Comparison of ENCODE assay signal across 8 mouse cellular contexts in genomic region chr11:105311291-105311975, GRCm38 (mm10). TPM values are rescaled to one million over a fixed set of nuclear protein-coding genes. Genes with fewer than 3 reads are reported as not detected.
A peak's percentile ranks its signal among the peaks of the same experiment; 100 is the strongest.
DNase-seq lines count a peak whose midpoint lies in the region; ATAC-seq lines count a peak whose summit lies in the region.

No protein-coding gene starts in this region.

- peak; percentile 29 to 33 for DNase-seq in cerebellum, postnatal 10 days
- no peak for DNase-seq in cerebellum, postnatal 36 days
- DNase-seq in adrenal gland, adult 18-20 months (ENCODE audit: low spot score in 2 of 2), result peak; percentile 16 to 46
- peak; percentile 77 to 83 for DNase-seq in heart, adult 18-20 months
- peak; percentile 68 for DNase-seq in kidney, postnatal 10 days
- DNase-seq in thymus, adult 18-20 months, result no peak

- ATAC-seq in megakaryocyte, adult 5-6 weeks (ENCODE audit: poor library complexity, severe bottlenecking), result peak; percentile 93
- ATAC-seq in CD4-positive, CD25-positive, alpha-beta regulatory T cell, adult 4 months, result no peak

RNA-seq across cellular contexts. Expression of gene Mrc2, which starts 19.0 kb away (rescaled TPM):
- 10 to 100 TPM; 15.2 to 18.3 TPM for total RNA-seq in adrenal gland, adult 18-20 months (2021)
- 10 to 100 TPM; 10.8 to 11.7 TPM for total RNA-seq in heart, adult 18-20 months (2021)
- not detected in 2 replicates for total RNA-seq in megakaryocyte, adult 5-6 weeks (2015)
- 0.11 TPM in 1 of 2 replicates, not detected in the other for total RNA-seq in megakaryocyte, adult 5-6 weeks (2017)
- polyA plus RNA-seq in CD4-positive, CD25-positive, alpha-beta regulatory T cell, adult 4 months (2017; shearing (Covaris generic)), result not detected

Comparison
In these comparisons a context has a peak if more than half of its experiments do, and no peak if none do; other contexts are left out.
1. DNase-seq: peak in cerebellum, postnatal 10 days (2 of 2), adrenal gland, adult 18-20 months (2 of 2), heart, adult 18-20 months (2 of 2) and kidney, postnatal 10 days (single experiment); none in cerebellum, postnatal 36 days (0 of 2) and thymus, adult 18-20 months (0 of 2).
2. RNA of gene Mrc2, which starts 19.0 kb away (total RNA-seq): 15.2 to 18.3 TPM in adrenal gland, adult 18-20 months and 10.8 to 11.7 TPM in heart, adult 18-20 months; 0.11 TPM in megakaryocyte, adult 5-6 weeks; every median in the first group is over 10 times any median in the second.